Mouse (Mus musculus): Measurements from ENCODE around the gene Cdc14a.
A peak's percentile ranks its signal among the peaks of the same experiment; 100 is the strongest.

Gene Cdc14a

DNA sequence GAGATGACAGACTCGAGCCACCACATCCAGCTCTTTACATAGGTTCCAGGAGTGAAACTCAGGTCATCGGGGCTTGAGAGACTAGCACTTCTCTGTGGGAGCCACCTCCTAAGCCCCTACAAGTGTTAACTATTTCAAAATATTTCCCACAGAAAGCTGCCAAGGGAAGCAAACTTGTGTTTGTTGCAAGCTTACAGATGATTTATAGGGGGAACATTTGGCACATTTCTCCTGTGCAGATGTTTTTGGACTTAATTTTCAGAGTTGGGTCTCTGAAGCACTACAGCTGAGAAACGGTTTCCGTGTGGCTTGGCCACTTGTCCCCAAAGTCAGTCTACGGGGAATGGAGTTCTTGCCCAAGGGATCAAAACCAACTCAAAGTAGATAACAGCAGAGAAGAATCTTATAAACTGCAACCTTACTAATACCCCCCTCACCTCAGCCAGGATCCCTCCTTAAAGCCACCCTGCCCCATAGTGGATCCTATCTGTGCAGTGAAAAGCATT lies 28.9 kb downstream of the Cdc14a start:
- Histone ChIP-seq H3K9me3 (ENCODE audit: low read length) (no peaks in the 10 kb centered on the region), H3K4me1 (replicated peaks; ENCODE audit: low read depth, low read length) (peaks cover 12% of the 10 kb centered on the region), H3K4me3 (replicated peaks; ENCODE audit: low read length) (no peak overlapping the region), H3K27me3 (ENCODE audit: insufficient read depth, low read length) (no peaks in the 10 kb centered on the region), H3K36me3 (ENCODE audit: insufficient read depth, low read length) (no peaks in the 10 kb centered on the region)
- TF ChIP-seq CTCF (conservative IDR thresholded peaks at IDR 0.05; ENCODE audit: low read length) = no peak
- no peak for TF ChIP-seq NANOG (IDR thresholded peaks at IDR 0.05; ENCODE audit: borderline replicate concordance, low read length)
- no peak for TF ChIP-seq POU5F1 (IDR thresholded peaks at IDR 0.05; ENCODE audit: borderline replicate concordance, low read length)

DNA sequence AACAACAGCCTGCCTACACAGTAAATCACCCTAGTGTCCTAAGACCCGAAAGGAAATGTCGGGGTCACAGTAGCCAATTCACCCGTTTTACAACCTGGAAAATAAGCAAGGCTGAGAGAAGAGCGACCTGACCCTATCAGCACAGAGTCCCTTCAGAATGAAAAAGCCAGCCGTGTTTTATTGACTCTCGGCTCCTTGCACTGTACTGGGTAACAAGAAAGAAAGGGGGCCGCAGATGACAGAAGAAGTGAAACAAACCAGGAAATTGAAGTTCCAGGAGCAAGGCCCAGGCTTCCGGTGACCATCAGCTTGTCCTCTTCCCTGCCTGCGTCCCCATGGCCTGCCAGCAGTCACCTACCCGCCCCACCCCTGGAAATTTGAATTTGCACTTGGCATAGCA lies 32.4 kb downstream of the Cdc14a start:
- no peaks in the 10 kb centered on the region for H3K9me3 ChIP-seq (ENCODE audit: low read length)
- no peak overlapping the region for H3K4me3 ChIP-seq (replicated peaks; ENCODE audit: low read length)
- TF ChIP-seq CTCF (conservative IDR thresholded peaks at IDR 0.05; ENCODE audit: low read length) (no peak), NANOG (IDR thresholded peaks at IDR 0.05; ENCODE audit: borderline replicate concordance, low read length) (no peak), POU5F1 (IDR thresholded peaks at IDR 0.05; ENCODE audit: borderline replicate concordance, low read length) (no peak)
- H3K27me3 ChIP-seq (ENCODE audit: insufficient read depth, low read length) = no peaks in the 10 kb centered on the region
- no peaks in the 10 kb centered on the region for H3K4me1 ChIP-seq (replicated peaks; ENCODE audit: low read depth, low read length)
- no peaks in the 10 kb centered on the region for H3K36me3 ChIP-seq (ENCODE audit: insufficient read depth, low read length)

DNA sequence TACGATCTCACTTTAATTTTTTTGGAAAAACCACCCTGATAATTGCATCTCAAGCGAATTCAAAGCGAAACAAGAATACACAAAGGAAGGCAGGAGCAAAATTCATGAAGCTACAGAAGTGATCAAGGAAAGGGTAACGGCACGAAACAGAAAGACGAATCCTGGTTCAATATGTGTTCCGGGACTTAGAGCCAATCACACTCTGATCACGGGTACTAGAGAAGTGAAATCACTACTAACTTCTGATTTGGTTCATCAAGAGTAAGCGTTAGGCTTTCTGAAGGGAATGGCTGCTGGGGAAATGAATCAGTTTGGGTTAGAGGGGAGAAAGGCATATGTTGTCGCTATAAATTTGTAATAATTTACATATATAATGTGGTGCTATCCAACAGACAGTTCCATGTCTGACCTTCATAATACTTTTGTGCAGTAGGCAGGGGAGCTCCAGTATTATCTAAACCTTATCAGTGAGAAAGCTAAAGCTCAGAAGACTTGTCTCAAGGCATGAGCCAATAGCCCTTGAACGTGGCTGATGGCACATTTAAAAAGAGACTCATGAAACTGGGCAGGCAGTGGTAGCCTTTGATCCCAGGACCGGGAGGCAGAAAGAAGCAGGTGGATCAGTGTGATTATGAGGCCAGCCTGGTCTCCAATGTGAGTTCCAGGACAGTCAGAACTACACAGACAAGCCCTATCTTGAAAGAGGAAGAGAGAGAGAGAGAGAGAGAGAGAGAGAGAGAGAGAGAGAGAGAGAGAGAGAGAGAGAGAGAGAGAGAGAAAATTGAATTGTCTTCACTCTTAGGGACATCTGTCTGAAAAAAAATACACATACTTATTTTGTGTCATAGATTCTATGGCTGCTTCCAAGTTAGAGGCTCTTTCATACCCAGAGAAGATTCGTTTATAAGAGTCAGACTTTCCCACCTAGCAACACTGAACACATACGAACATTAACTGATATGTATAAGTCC lies 34.0 kb downstream of the Cdc14a start:
- no peaks in the 10 kb centered on the region for H3K9me3 ChIP-seq (ENCODE audit: low read length)
- no peaks in the 10 kb centered on the region for H3K27me3 ChIP-seq (ENCODE audit: insufficient read depth, low read length)
- no peak overlapping the region for H3K4me3 ChIP-seq (replicated peaks; ENCODE audit: low read length)
- H3K36me3 ChIP-seq (ENCODE audit: insufficient read depth, low read length) = no peaks in the 10 kb centered on the region
- no peak for TF ChIP-seq CTCF (conservative IDR thresholded peaks at IDR 0.05; ENCODE audit: low read length)
- TF ChIP-seq POU5F1 (IDR thresholded peaks at IDR 0.05; ENCODE audit: borderline replicate concordance, low read length) = no peak
- TF ChIP-seq NANOG (IDR thresholded peaks at IDR 0.05; ENCODE audit: borderline replicate concordance, low read length) = no peak
- H3K4me1 ChIP-seq (replicated peaks; ENCODE audit: low read depth, low read length) = 0 out of 2 replicates have a peak, but pooled peaks cover under 1% of the 10 kb centered on the region

- H3K9me3 ChIP-seq (ENCODE audit: low read length) = no peaks in the 10 kb centered on the region
- peaks cover 10% of the 10 kb centered on the region for H3K4me1 ChIP-seq (replicated peaks; ENCODE audit: low read depth, low read length)
- no peak overlapping the region for H3K4me3 ChIP-seq (replicated peaks; ENCODE audit: low read length)
- no peaks in the 10 kb centered on the region for H3K27me3 ChIP-seq (ENCODE audit: insufficient read depth, low read length)
- no peak for TF ChIP-seq NANOG (IDR thresholded peaks at IDR 0.05; ENCODE audit: borderline replicate concordance, low read length)
- TF ChIP-seq CTCF (conservative IDR thresholded peaks at IDR 0.05; ENCODE audit: low read length) = no peak
- H3K36me3 ChIP-seq (ENCODE audit: insufficient read depth, low read length) = no peaks in the 10 kb centered on the region
Observed at GRCm38 (mm10) chr3:116388808-116389207, 35.0 kb downstream of the Cdc14a start.

DNA sequence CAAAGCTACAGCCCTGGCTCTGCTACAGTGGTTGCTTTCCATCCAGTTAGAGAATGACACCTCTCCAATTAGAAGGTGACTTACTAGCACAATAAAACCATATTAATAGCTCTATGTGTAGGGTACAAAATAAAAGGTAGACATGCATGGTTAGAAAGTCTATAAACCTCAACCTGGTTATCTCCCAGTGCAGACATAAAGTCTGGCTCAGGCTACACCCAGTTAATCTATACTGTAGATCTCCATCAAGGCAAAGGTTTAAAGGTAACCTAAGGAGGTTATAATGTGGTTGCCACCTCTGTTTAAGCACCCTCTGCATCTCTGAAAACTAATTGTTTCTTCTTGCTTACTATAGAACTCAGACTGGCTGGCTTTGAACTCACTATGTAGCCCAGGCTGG lies 36.9 kb downstream of the Cdc14a start:
- TF ChIP-seq POU5F1 (IDR thresholded peaks at IDR 0.05; ENCODE audit: borderline replicate concordance, low read length) (no peak), CTCF (conservative IDR thresholded peaks at IDR 0.05; ENCODE audit: low read length) (no peak), NANOG (IDR thresholded peaks at IDR 0.05; ENCODE audit: borderline replicate concordance, low read length) (no peak)
- Histone ChIP-seq H3K4me3 (replicated peaks; ENCODE audit: low read length) (no peak overlapping the region), H3K9me3 (ENCODE audit: low read length) (no peaks in the 10 kb centered on the region)

GRCm38 (mm10) chr3:116386342-116386741 lies 37.5 kb downstream of the Cdc14a start:
- no peaks in the 10 kb centered on the region for H3K36me3 ChIP-seq (ENCODE audit: insufficient read depth, low read length)
- no peak overlapping the region for H3K4me3 ChIP-seq (replicated peaks; ENCODE audit: low read length)
- peaks cover 10% of the 10 kb centered on the region for H3K4me1 ChIP-seq (replicated peaks; ENCODE audit: low read depth, low read length)
- H3K9me3 ChIP-seq (ENCODE audit: low read length) = no peaks in the 10 kb centered on the region
- no peaks in the 10 kb centered on the region for H3K27me3 ChIP-seq (ENCODE audit: insufficient read depth, low read length)
- TF ChIP-seq NANOG (IDR thresholded peaks at IDR 0.05; ENCODE audit: borderline replicate concordance, low read length) (no peak), CTCF (conservative IDR thresholded peaks at IDR 0.05; ENCODE audit: low read length) (no peak), POU5F1 (IDR thresholded peaks at IDR 0.05; ENCODE audit: borderline replicate concordance, low read length) (no peak)

More for the DNA sequence above, 36.9 kb downstream of the Cdc14a start:
- Histone ChIP-seq H3K36me3 (ENCODE audit: insufficient read depth, low read length) (no peaks in the 10 kb centered on the region), H3K27me3 (ENCODE audit: insufficient read depth, low read length) (no peaks in the 10 kb centered on the region), H3K4me1 (replicated peaks; ENCODE audit: low read depth, low read length) (peaks cover 10% of the 10 kb centered on the region)

DNA sequence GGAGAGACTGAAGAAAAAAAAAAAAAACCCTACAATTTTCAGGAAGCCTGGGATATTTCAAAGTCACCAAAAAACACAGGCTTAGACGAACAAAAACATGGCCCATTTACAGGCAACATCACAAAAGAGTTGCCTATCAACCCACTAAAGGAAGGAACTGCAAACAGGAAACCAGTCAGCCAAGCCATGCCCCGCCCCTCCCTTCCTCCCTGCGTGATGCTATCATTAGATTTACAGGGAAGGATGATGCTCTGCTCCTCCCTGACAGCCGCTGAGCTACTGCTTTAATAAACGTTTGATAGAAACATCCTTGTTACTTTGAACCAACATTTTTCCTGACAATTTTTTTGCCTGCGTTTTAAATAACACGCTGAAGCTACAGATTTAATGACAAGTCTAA lies 39.5 kb downstream of the Cdc14a start:
- H3K4me1 ChIP-seq (replicated peaks; ENCODE audit: low read depth, low read length) = peaks cover 20% of the 10 kb centered on the region
- no peaks in the 10 kb centered on the region for H3K36me3 ChIP-seq (ENCODE audit: insufficient read depth, low read length)
- TF ChIP-seq NANOG (IDR thresholded peaks at IDR 0.05; ENCODE audit: borderline replicate concordance, low read length) (no peak), CTCF (conservative IDR thresholded peaks at IDR 0.05; ENCODE audit: low read length) (no peak)
- no peaks in the 10 kb centered on the region for H3K9me3 ChIP-seq (ENCODE audit: low read length)
- H3K27me3 ChIP-seq (ENCODE audit: insufficient read depth, low read length) = no peaks in the 10 kb centered on the region
- no peak overlapping the region for H3K4me3 ChIP-seq (replicated peaks; ENCODE audit: low read length)

GRCm38 (mm10) chr3:116380319-116380718 lies 43.5 kb downstream of the Cdc14a start:
- H3K9me3 ChIP-seq (ENCODE audit: low read length) = no peaks in the 10 kb centered on the region
- H3K36me3 ChIP-seq (ENCODE audit: insufficient read depth, low read length) = no peaks in the 10 kb centered on the region
- peak overlapping the region; percentile 39 for H3K4me3 ChIP-seq (replicated peaks; ENCODE audit: low read length)
- H3K4me1 ChIP-seq (replicated peaks; ENCODE audit: low read depth, low read length) = peaks cover 20% of the 10 kb centered on the region
- H3K27me3 ChIP-seq (ENCODE audit: insufficient read depth, low read length) = no peaks in the 10 kb centered on the region
- TF ChIP-seq CTCF (conservative IDR thresholded peaks at IDR 0.05; ENCODE audit: low read length) (no peak), POU5F1 (IDR thresholded peaks at IDR 0.05; ENCODE audit: borderline replicate concordance, low read length) (no peak), NANOG (IDR thresholded peaks at IDR 0.05; ENCODE audit: borderline replicate concordance, low read length) (no peak)

Data from E14TG2a.4 (cell line).